Mouse (Mus musculus) kidney, adult 2 months (tissue): ENCODE data around the gene Lsm14b.

Source experiments
- CTCF ChIP-seq: fragments of 200-500 bp; conservative IDR thresholded peaks from 2 replicates; pipeline ENCODE4 v1.5.1; 2011; ENCODE audit warnings: low read depth, mild to moderate bottlenecking, control low read depth, low read length, moderate library complexity, mixed read lengths; ENCODE audit not compliant: insufficient read depth, insufficient read length
- POLR2A ChIP-seq: fragments of 200-500 bp; IDR thresholded peaks from one replicate; pipeline ENCODE4 v1.6.1; 2011; ENCODE audit warnings: low read depth, low read length, control low read depth

DNA sequence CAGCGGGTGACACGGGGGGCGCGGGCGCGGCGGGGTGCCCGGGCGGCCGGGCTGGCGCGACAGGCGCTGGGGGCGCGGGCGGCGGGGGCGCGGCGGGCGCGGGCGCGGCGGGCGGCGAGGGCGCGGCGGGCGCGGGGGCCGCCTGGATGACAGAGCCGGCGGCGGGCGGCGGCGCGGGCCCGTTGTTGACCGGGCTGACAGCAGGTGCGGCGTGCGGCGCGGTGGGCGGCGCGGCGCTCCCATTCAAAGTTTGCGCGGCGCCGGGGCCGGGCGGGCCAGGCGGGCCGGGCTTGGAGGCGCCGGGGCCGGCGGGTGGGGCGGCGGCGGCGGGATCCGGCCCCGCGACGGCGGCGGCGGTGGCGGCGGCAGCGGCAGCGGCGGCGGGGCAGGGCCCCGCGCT is 48.9 kb upstream of the Lsm14b start:
- TF ChIP-seq CTCF, result no peak
- no peak for TF ChIP-seq POLR2A
